Mouse (Mus musculus): ENCODE measurements around the gene Cdh13. TPM values are rescaled to one million over a fixed set of nuclear protein-coding genes. Genes with fewer than 3 reads are reported as not detected.

Gene Cdh13
- total RNA-seq, 2 experiments from 2014 or later, result not detected

DNA sequence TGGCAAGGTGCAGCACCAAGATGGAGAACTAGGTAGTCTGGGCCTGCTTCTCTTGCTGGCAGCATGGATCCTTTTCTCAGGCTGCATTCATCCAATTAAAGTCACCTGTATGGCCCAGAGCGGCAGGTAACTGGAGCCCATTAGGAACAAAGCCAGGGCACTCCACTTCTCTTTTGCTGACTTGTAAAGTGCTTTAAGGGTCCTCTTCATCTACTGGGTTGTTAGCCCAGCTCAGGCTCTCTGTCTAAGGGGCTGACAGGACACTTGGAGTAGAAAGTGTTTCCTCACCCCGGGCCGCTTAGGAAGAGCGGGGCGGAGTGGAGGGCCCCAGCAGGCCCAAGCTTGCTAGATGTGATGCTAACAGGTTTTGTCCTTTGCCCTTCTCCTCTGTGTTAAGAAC lies 12.9 kb downstream of the Cdh13 start:
- ATAC-seq (ENCODE audit: poor library complexity, severe bottlenecking), result no peak

- ATAC-seq (ENCODE audit: poor library complexity, severe bottlenecking), result no peak
Observed at GRCm38 (mm10) chr8:118306957-118307356, 23.4 kb downstream of the Cdh13 start.

GRCm38 (mm10) chr8:118309106-118309505 lies 25.6 kb downstream of the Cdh13 start:
- no peak for ATAC-seq (ENCODE audit: poor library complexity, severe bottlenecking)

GRCm38 (mm10) chr8:118313426-118314187 lies 30.1 kb downstream of the Cdh13 start:
- ATAC-seq (ENCODE audit: poor library complexity, severe bottlenecking), result no peak

- ATAC-seq (ENCODE audit: poor library complexity, severe bottlenecking), result no peak
Observed at GRCm38 (mm10) chr8:118314188-118314563, 30.6 kb downstream of the Cdh13 start.

GRCm38 (mm10) chr8:118314932-118315331 lies 31.4 kb downstream of the Cdh13 start:
- ATAC-seq (ENCODE audit: poor library complexity, severe bottlenecking), result no peak

- ATAC-seq (ENCODE audit: poor library complexity, severe bottlenecking), result no peak
Observed at GRCm38 (mm10) chr8:118316440-118316839, 32.9 kb downstream of the Cdh13 start.

GRCm38 (mm10) chr8:118320566-118320965 lies 37.0 kb downstream of the Cdh13 start:
- ATAC-seq (ENCODE audit: poor library complexity, severe bottlenecking), result no peak

- no peak for ATAC-seq (ENCODE audit: poor library complexity, severe bottlenecking)
Observed at GRCm38 (mm10) chr8:118323421-118323820, 39.9 kb downstream of the Cdh13 start.

GRCm38 (mm10) chr8:118334933-118335332 lies 51.4 kb downstream of the Cdh13 start:
- no peak for ATAC-seq (ENCODE audit: poor library complexity, severe bottlenecking)

DNA sequence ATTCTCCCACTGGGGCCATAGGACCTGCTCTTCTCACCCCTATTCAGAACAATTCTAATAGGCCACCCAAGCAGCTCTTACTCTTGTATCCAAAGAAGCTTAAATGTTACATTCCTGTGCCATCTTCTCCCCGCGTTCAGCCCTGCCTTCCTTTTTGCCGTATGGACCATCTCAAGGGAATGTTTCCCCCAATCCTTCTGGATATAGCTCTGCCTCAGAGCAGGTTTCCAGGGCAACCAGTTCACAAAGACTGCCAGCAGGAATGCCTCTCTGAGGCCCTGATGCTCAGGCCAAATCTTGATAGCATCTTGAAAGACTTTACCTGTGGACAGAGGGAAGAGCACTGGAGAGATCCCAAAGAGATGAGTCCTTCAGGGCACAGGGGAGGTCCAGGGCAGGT lies 56.2 kb downstream of the Cdh13 start:
- ATAC-seq (ENCODE audit: poor library complexity, severe bottlenecking), result no peak

DNA sequence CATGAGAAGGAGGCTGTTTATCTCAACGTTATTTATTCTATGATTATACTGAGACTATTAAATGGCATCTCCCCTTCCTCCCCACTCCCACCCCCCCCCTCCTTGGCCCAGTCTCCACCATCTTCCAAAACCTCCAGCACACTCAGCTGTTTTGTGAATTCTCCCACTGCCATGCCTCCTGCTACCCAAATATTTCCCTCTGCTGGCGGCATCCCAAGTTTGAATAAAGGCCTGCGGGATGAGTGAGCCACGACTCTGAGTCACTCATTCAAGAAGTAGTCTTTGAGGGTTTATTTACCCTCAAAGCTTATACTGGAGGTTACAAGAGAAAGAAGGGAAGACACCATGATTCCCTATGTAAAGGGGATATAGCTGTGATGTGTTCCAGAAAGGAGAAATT lies 59.7 kb downstream of the Cdh13 start:
- no peak for ATAC-seq (ENCODE audit: poor library complexity, severe bottlenecking)

GRCm38 (mm10) chr8:118348710-118349489 lies 65.4 kb downstream of the Cdh13 start:
- no peak for ATAC-seq (ENCODE audit: poor library complexity, severe bottlenecking)

GRCm38 (mm10) chr8:118350136-118350535 lies 66.6 kb downstream of the Cdh13 start:
- no peak for ATAC-seq (ENCODE audit: poor library complexity, severe bottlenecking)

GRCm38 (mm10) chr8:118353022-118353421 lies 69.5 kb downstream of the Cdh13 start:
- no peak for ATAC-seq (ENCODE audit: poor library complexity, severe bottlenecking)

DNA sequence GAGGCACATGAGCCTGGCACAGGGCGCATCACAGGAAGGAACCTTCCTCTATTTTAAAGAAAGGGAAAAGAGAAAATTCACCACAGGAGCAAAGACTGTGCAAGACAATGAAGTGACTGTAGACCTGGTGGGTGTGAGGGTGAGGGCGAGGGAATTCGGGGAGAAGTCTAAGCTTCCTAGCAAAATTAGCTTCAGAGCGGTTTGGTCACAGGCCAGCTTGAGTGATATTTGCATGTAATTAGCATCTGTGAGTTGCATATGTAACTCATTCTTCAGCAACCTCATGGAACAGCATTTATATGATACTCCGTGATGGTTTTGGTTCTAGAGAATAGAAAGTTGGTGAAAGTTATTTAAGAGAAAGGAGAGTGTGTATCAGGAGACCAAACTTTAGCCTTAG lies 73.5 kb downstream of the Cdh13 start:
- ATAC-seq (ENCODE audit: poor library complexity, severe bottlenecking), result no peak

DNA sequence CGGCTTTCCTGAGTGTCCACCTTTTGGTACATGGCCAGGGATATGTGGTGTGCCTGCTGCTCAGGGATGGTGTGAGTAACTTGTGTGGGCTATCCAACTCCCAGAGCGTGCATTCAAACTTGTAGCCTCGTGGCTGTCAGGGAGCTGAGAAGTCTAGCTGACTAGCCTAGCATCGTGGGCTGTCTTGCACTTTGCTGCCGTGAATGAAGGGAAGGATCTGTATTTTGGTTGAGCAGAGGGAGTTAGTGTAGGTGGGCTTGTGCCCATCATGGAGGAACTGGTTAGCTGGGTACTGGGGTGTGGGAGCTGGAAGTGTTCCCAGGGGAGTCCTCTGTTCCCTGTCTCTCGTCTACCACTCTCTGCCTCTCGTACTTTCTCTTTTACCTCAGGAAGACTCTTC lies 74.1 kb downstream of the Cdh13 start:
- ATAC-seq (ENCODE audit: poor library complexity, severe bottlenecking), result no peak

- no peak for ATAC-seq (ENCODE audit: poor library complexity, severe bottlenecking)
Observed at GRCm38 (mm10) chr8:118363781-118364180, 80.2 kb downstream of the Cdh13 start.

DNA sequence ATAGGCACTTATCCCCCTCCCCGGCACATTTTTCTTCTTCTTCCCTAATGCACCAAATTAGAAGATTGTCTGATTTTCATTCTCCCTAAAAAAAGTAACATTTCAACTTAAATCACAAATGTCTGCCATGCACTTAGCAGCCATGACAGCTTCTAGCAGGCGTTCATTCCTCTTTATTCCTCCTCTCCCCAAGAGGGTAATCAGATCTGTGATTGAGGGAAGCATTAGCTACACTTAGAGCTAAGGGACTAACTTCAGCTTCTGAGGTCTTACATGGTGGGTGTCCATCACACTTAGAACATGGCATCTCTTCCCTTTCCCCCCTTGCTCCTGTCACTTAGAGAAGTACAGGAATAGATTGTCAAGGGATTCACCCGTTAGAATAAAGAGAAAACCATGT lies 89.6 kb downstream of the Cdh13 start:
- no peak for ATAC-seq (ENCODE audit: poor library complexity, severe bottlenecking)

GRCm38 (mm10) chr8:118374738-118375137 lies 91.2 kb downstream of the Cdh13 start:
- no peak for ATAC-seq (ENCODE audit: poor library complexity, severe bottlenecking)

GRCm38 (mm10) chr8:118376791-118377190 lies 93.3 kb downstream of the Cdh13 start:
- no peak for ATAC-seq (ENCODE audit: poor library complexity, severe bottlenecking)

GRCm38 (mm10) chr8:118378985-118379384 lies 95.5 kb downstream of the Cdh13 start:
- no peak for ATAC-seq (ENCODE audit: poor library complexity, severe bottlenecking)
